ENCODE assay signal across 17 mouse cellular contexts in genomic region chr9:55043688-55044087, GRCm38 (mm10). TPM values are rescaled to one million over a fixed set of nuclear protein-coding genes. Genes with fewer than 3 reads are reported as not detected.
A peak's percentile ranks its signal among the peaks of the same experiment; 100 is the strongest.
DNase-seq lines count a peak whose midpoint lies in the region; ATAC-seq and TF ChIP-seq lines count a peak whose summit lies in the region.
"Had no signal": no experiment of that assay in that cellular context is flagged by ENCODE, and none has a peak within 500 bp of the region (broad histone marks: within the 10 kb centered on the region; RNA-seq: fewer than 3 reads in every experiment).

No protein-coding gene starts in this region.

- TF ChIP-seq CTCF in E14TG2a.4 (conservative IDR thresholded peaks at IDR 0.05; ENCODE audit: low read length), result no peak

- DNase-seq in hindbrain, embryonic 10.5 days (ENCODE audit: low spot score), result peak; percentile 41
- peak; percentile 58 for DNase-seq in embryo, embryonic 10 days (ENCODE audit: low spot score)
- DNase-seq in neural tube, embryonic 11.5 days (ENCODE audit: low spot score), result peak; percentile 65
- no peak for DNase-seq in spleen, postnatal 14 days (ENCODE audit: low spot score in 2 of 2)
- no peak for DNase-seq in layer of hippocampus, postnatal 25 days (ENCODE audit: extremely low spot score in 1 of 2, low spot score in 1 of 2)
- DNase-seq: adrenal gland, adult 8-10 months; cerebellum, adult 9-11 months; heart, adult 18-20 months; heart, postnatal 14 days; kidney, adult 18-20 months; right cerebral cortex, adult 18-20 months; thymus, adult 18-20 months had no signal

- H3K9ac ChIP-seq in hindbrain, embryonic 16.5 days (ENCODE audit: low read depth, low read length), result no peak overlapping the region
- H3K9ac ChIP-seq in neural tube, embryonic 11.5 days (ENCODE audit: low read length), result no peak overlapping the region
- H3K9ac ChIP-seq: embryonic facial prominence, embryonic 15.5 days; liver, embryonic 12.5 days had no signal

- peak overlapping the region; percentile 33 for H3K4me3 ChIP-seq in hindbrain, embryonic 10.5 days
- no peak overlapping the region for H3K4me3 ChIP-seq in hindbrain, embryonic 16.5 days (ENCODE audit: low read length)
- H3K4me3 ChIP-seq in E14TG2a.4 (replicated peaks; ENCODE audit: low read length), result peak overlapping the region; percentile 60
- H3K4me3 ChIP-seq in neural tube, embryonic 11.5 days (ENCODE audit: low read depth, low read length), result no peak overlapping the region
- H3K4me3 ChIP-seq: embryonic facial prominence, embryonic 15.5 days; liver, embryonic 12.5 days had no signal

- peaks cover 38% of the 10 kb centered on the region for H3K4me1 ChIP-seq in hindbrain, embryonic 10.5 days (replicated peaks)
- H3K4me1 ChIP-seq in hindbrain, embryonic 16.5 days (ENCODE audit: control insufficient read depth, insufficient read depth, low read depth, low read length), result peaks cover 9% of the 10 kb centered on the region
- H3K4me1 ChIP-seq in E14TG2a.4 (replicated peaks; ENCODE audit: low read depth, low read length), result peaks cover 29% of the 10 kb centered on the region
- H3K4me1 ChIP-seq in neural tube, embryonic 11.5 days (ENCODE audit: control insufficient read depth, insufficient read depth, low read length), result 0 out of 2 replicates have a peak, but pooled peaks cover 5% of the 10 kb centered on the region

- H3K9me3 ChIP-seq in hindbrain, embryonic 10.5 days, result no peaks in the 10 kb centered on the region
- no peaks in the 10 kb centered on the region for H3K9me3 ChIP-seq in hindbrain, embryonic 16.5 days (ENCODE audit: control insufficient read depth, low read length)
- no peaks in the 10 kb centered on the region for H3K9me3 ChIP-seq in E14TG2a.4 (ENCODE audit: low read length)
- H3K9me3 ChIP-seq in neural tube, embryonic 11.5 days (ENCODE audit: control insufficient read depth, low read length), result no peaks in the 10 kb centered on the region
- H3K9me3 ChIP-seq: embryonic facial prominence, embryonic 15.5 days; liver, embryonic 12.5 days had no signal

- no peak for ATAC-seq in hindbrain, embryonic 16.5 days
- peak; percentile 43; the same call in 1 of the 2 replicates for ATAC-seq in neural tube, embryonic 11.5 days (ENCODE audit: insufficient read depth, low FRiP score, low TSS enrichment)
- ATAC-seq: liver, embryonic 12.5 days; Patski had no signal

- H3K36me3 ChIP-seq in hindbrain, embryonic 10.5 days, result no peaks in the 10 kb centered on the region
- no peaks in the 10 kb centered on the region for H3K36me3 ChIP-seq in hindbrain, embryonic 16.5 days (ENCODE audit: control insufficient read depth, insufficient read depth, low read length)
- H3K36me3 ChIP-seq in E14TG2a.4 (ENCODE audit: insufficient read depth, low read length), result no peaks in the 10 kb centered on the region
- no peaks in the 10 kb centered on the region for H3K36me3 ChIP-seq in neural tube, embryonic 11.5 days (ENCODE audit: control insufficient read depth, insufficient read depth, low read length)
- H3K36me3 ChIP-seq: embryonic facial prominence, embryonic 15.5 days; liver, embryonic 12.5 days had no signal

- H3K4me2 ChIP-seq in hindbrain, embryonic 16.5 days (ENCODE audit: low read length), result no peak overlapping the region
- H3K4me2 ChIP-seq in neural tube, embryonic 11.5 days (ENCODE audit: low read depth), result peak overlapping the region; percentile 10; the same call in 1 of the 2 replicates
- H3K4me2 ChIP-seq: embryonic facial prominence, embryonic 15.5 days; liver, embryonic 12.5 days had no signal

- H3K27ac ChIP-seq in hindbrain, embryonic 10.5 days, result peak overlapping the region; percentile 72
- H3K27ac ChIP-seq in hindbrain, embryonic 16.5 days (ENCODE audit: low read depth, low read length), result no peak overlapping the region
- H3K27ac ChIP-seq in neural tube, embryonic 11.5 days (ENCODE audit: low read depth, low read length), result no peak overlapping the region
- H3K27ac ChIP-seq: embryonic facial prominence, embryonic 15.5 days; liver, embryonic 12.5 days had no signal

- peaks cover 14% of the 10 kb centered on the region for H3K27me3 ChIP-seq in hindbrain, embryonic 10.5 days (ENCODE audit: insufficient read depth, poor library complexity, severe bottlenecking)
- no peaks in the 10 kb centered on the region for H3K27me3 ChIP-seq in hindbrain, embryonic 16.5 days (replicated peaks; ENCODE audit: control insufficient read depth, insufficient read depth, low read length)
- H3K27me3 ChIP-seq in E14TG2a.4 (ENCODE audit: insufficient read depth, low read length), result peaks cover 37% of the 10 kb centered on the region
- no peaks in the 10 kb centered on the region for H3K27me3 ChIP-seq in neural tube, embryonic 11.5 days (ENCODE audit: control insufficient read depth, insufficient read depth, low read length)
- H3K27me3 ChIP-seq: embryonic facial prominence, embryonic 15.5 days had no signal

- 6% methylated on average over 8 of the region's 8 CpGs for WGBS in hindbrain, embryonic 10.5 days
- 11% methylated on average over 8 of the region's 8 CpGs for WGBS in hindbrain, embryonic 16.5 days
- WGBS in neural tube, embryonic 11.5 days, result 3% methylated on average over 8 of the region's 8 CpGs

RNA-seq across cellular contexts. Expression of gene Chrnb4, which starts 4.9 kb away (rescaled TPM):
- polyA plus RNA-seq in hindbrain, embryonic 10.5 days (2016; fragmentation: Nextera tagmentation; extraction: Ambion mirVana), result 3.2 and 4.4 TPM in 2 replicates
- polyA plus RNA-seq in hindbrain, embryonic 16.5 days (2015; fragmentation: Nextera tagmentation; extraction: Ambion mirVana), result 1.5 and 1.6 TPM in 2 replicates
- polyA plus RNA-seq in neural tube, embryonic 11.5 days (2014; fragmentation: Nextera tagmentation; extraction: Ambion mirVana), result 5.4 and 6.2 TPM in 2 replicates
- under 1 TPM in 1 of 2 experiments, not detected in 1; 0.20 TPM for total RNA-seq in layer of hippocampus, postnatal 25 days (2021)
- total RNA-seq: heart, postnatal 14 days had no signal

RNA-seq across cellular contexts. Expression of gene Chrna3, which starts 17.3 kb away (rescaled TPM):
- 13.7 and 17.3 TPM in 2 replicates for polyA plus RNA-seq in hindbrain, embryonic 10.5 days (2016; fragmentation: Nextera tagmentation; extraction: Ambion mirVana)
- polyA plus RNA-seq in hindbrain, embryonic 16.5 days (2015; fragmentation: Nextera tagmentation; extraction: Ambion mirVana), result 18.8 and 20.2 TPM in 2 replicates
- 35.0 and 37.5 TPM in 2 replicates for polyA plus RNA-seq in neural tube, embryonic 11.5 days (2014; fragmentation: Nextera tagmentation; extraction: Ambion mirVana)
- under 1 TPM; 0.28 to 0.34 TPM for total RNA-seq in layer of hippocampus, postnatal 25 days (2021)
- total RNA-seq: heart, adult 18-20 months had no signal

Comparison
In these comparisons a context has a peak if more than half of its experiments do, and no peak if none do; other contexts are left out.
1. H3K4me3 ChIP-seq: peak in hindbrain, embryonic 10.5 days (single experiment) and E14TG2a.4 (single experiment); none in hindbrain, embryonic 16.5 days (single experiment) and neural tube, embryonic 11.5 days (single experiment).
2. DNase-seq: peak in hindbrain, embryonic 10.5 days (single experiment), embryo, embryonic 10 days (single experiment) and neural tube, embryonic 11.5 days (single experiment); none in spleen, postnatal 14 days (0 of 2) and layer of hippocampus, postnatal 25 days (0 of 2).